Mouse (Mus musculus) Muller cell, postnatal 12 days (primary cell): Measurements from ENCODE around the gene Yaf2.
"Not testable (repeated sequence)": the region's sequence is repeated elsewhere in the genome, so short reads cannot be mapped to it uniquely, and the experiment has no call there.

Experiments used
- DNase-seq: peaks from one replicate; pipeline ENCODE4 v3.0.0-alpha.2; 2015; ENCODE audit errors: inconsistent ontology term

Gene Yaf2

DNA sequence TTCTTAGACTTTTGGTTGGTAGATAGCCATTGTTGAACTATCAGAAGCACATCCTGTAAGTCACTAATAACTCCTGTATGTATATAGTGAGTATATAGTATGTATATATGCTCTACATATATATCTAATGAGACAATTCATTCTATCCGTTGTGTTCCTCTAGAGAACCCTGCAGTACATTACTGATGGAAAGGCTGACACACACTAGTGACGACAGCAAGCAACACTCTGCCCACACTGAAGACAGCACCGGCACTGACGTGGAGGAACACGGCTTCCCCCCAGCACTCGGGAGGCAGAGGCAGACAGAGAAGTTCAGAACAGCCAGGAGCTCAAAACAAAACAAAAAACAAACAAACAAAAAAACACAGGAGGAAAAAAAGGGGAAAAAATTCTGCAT lies 84.3 kb downstream of the Yaf2 start:
- no peak for DNase-seq

DNA sequence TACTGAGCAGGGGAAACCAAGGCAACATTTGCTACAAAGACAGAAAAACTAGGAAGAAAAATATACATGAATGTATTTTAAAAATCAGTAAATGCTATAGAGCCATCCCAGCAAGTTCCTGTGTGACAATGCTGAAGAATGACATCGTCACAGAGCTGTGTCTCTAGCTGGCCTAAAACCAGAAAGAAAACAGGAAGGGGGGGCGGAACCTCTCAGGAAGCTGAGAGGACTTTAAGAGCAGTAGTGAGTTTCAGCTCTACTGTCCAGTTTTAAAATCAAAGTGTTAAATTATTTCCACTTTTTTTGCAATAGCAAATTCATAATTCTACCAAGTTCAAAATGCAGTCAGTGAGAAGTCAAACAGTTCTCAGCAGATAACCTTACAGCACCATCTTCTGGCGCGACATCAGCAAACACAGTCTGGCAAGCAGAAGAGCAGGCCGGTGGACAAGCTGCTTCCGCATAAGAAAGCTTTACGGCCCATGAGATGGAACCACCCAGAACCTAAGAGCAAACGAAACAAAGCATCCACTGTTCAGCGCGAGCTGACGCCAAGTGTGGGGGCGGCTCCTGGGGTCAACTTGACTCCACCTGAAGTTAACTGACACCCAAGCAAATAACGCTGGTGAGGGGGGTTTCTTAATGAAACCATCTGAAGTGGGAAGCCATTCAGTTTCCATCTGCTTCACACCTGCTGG lies 85.0 kb downstream of the Yaf2 start:
- no peak for DNase-seq

DNA sequence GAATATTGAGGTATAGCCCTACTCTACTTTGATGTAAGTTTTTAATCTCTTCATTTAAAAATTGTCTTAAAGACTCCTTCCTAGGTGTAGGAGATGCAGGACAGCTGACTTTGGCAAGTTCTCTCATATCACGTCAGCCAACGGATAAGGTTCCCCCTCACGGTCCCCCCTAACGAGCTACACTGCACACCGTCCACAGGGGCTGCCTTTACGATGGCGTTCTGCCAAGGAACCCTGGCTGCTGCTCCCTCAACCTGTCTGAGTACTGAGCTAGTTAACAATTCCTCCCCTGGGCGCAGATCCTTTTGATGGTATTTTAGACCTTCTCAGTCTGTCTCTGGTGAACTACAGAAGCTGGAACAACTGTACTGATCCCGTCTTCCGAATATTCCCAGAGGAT lies 93.5 kb downstream of the Yaf2 start:
- no peak for DNase-seq

DNA sequence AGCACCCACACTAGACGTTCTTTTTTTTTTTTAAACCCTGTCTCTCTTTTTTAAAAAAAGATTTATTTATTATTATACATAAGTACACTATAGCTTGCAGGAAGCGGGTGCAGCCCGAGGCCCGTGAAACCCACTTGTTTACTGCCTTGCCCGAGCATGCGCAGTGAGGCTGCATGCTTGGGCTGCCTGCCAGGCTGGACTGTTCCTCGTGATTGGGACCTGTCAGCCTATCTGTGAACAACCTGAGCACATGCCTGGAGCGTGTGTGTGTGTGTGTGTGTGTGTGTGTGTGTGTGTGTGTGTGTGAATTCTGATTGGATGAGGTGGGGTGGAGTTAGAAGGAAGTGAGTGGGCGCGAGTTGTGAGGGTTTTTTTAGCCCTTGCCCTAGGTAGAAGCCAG lies 100.3 kb downstream of the Yaf2 start:
- DNase-seq = not testable (repeated sequence)
